Mouse (Mus musculus) right cerebral cortex, postnatal 14 days (tissue): Measurements from ENCODE around the gene Sh3bp1.

Source experiments
- DNase-seq: peaks from one replicate; pipeline ENCODE4 v3.0.0; 2022

Sh3bp1 gene

GRCm38 (mm10) chr15:78948152-78948725, 48.7 kb downstream of the Sh3bp1 start:
- DNase-seq = no peak

- DNase-seq = no peak
Measured at GRCm38 (mm10) chr15:78948883-78949282, 49.3 kb downstream of the Sh3bp1 start.

GRCm38 (mm10) chr15:78955663-78956062, 56.1 kb downstream of the Sh3bp1 start:
- DNase-seq = no peak

- DNase-seq = no peak
Measured at GRCm38 (mm10) chr15:78956351-78956750, 56.8 kb downstream of the Sh3bp1 start.

DNA sequence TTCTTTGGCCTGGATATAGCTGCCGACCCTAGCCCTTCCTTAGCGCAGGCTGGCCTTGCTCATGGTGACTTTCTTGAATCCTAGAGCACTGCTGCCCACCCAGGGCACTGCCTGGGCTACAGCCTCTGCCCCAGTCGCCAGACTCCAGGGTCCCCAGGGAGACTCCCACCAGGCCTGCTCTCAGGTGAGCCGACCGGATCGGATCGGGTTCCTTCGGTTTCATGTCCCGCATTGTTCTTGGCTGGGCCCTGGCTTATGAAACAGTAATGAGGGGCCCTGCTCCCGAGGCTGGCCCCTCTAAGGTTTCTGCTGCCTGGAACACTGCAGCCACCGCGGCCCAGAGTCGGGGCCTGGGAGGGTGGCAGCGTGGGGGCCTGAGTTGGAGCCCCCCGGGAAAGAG, 57.5 kb downstream of the Sh3bp1 start:
- DNase-seq = no peak

- no peak for DNase-seq
Measured at GRCm38 (mm10) chr15:78959537-78959936, 60.0 kb downstream of the Sh3bp1 start.

GRCm38 (mm10) chr15:78960088-78960487, 60.5 kb downstream of the Sh3bp1 start:
- DNase-seq = no peak
